Mouse (Mus musculus): ENCODE results near the gene Plgrkt.
"Not testable (repeated sequence)": the region's sequence is repeated elsewhere in the genome, so short reads cannot be mapped to it uniquely, and the experiment has no call there.

The Plgrkt gene

DNA sequence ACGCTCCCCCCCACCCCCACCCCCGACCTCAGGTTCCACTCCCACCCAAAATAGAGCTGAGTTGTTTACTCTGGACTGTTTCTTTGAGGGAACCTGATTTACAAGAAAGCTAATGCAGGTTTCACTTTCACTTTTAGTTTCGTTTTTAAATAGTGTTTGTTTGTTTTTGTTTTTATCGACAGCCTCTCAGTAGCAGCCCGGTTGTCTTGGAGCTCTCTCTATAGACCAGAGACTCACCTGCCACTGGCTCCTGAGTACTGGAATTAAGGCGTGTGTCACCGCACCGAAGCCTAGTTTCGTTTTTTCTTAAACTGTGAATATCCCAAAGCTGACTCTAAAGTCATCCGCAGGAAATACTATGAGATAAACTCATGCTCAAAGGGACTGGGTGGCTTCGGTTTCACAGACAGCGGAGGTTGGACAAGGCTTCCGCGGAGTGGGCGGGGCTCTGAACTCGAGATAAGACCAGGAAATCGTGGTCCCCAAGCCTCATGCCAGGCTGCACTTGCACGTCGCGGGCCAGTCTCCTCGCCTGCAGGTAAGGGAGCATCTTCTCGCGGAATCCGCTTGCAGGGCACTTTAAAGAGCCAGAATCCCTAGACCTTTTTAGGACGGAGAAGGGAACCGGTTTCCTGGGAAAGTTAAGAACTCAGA lies at the start of gene Plgrkt, which contains the start of gene Cd274:
TSS of gene Plgrkt (minus strand) at position 422 of the 654 bp plus-strand sequence.
TSS of gene Cd274 (plus strand) at position 487 of the 654 bp plus-strand sequence.
- peak; percentile 30 for DNase-seq (ENCODE audit: low spot score)

DNA sequence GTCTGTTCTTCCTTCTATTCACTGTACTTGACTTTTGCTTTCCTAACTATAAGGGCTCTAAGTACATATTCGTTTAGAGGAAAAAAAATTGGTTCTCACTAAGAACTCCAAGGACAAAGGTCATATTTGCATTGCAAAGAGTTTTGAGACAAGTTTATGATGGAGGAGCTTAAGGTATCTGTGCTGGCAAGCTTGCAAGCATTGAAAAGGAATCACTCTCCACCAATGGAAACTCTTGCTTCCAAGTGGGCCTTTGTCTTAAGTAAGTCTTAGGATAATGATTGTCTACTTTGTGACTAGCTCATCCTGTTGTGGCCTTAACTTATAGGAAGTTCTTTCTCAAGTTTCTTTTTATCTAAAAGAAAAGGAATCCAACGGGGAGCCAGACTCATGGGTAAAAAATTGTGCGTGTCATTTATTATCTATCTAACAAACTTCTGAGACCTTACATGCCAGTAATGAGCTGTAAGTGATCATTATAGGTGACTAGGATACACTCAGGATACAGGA lies 49.3 kb upstream of the Plgrkt start:
- no peak for DNase-seq (ENCODE audit: low spot score)

DNA sequence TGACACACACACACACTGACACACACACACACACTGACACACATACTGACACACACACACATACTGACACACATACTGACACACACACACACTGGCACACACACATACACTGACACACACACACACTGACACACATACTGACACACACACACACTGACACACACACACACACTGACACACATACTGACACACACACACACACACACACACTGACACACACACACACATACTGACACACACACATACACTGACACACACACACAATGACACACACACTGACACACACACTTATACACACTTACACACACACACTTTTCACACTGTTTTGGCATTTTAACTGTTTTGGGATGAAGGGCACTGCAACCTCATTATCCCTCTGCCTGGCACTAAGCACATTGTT lies 47.7 kb upstream of the Plgrkt start:
- not testable (repeated sequence) for DNase-seq (ENCODE audit: low spot score)

DNA sequence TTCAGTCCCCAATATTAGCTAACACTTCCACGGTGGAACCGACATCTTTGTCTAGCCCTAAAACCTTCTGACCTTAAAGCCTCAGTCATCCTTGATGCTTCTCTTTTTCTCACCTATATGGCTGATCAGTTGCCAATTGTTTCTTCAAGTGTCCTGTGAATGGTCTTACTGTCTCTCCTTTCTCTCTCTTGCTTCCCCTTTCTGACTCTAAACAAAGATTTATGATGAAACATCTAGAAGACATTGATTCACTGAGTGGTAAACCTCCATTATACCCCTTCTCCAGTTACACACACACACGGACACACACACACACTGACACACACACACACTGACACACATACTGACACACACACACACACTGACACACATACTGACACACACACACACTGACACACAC lies 47.3 kb upstream of the Plgrkt start:
- no peak for DNase-seq (ENCODE audit: low spot score)

- DNase-seq (ENCODE audit: low spot score): no peak
These were observed 45.6 kb upstream of the Plgrkt start for GRCm38 (mm10) chr19:29412476-29413420.

DNA sequence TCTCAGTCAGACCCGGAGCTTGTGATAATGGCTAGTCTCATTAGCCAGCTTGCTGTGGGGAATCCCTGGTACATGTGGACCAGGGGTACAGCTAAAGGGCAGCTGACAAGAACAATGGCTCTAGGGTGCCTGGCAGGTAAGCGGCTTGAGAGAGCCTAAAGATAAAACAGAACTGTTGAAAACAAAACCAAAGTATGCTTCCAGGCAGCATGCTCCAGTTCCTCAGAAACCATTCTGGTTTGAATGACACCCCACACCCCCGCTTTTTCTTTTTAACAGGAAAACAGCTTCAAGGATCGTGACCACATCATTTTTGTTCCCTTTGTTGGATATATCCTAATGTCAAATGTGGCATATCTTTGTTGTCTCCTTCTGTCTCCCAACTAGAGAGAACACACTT lies 43.4 kb upstream of the Plgrkt start, which contains the start of gene Pdcd1lg2:
TSS of gene Pdcd1lg2 (plus strand) at position 301 of the 400 bp plus-strand sequence.
- DNase-seq (ENCODE audit: low spot score): no peak

DNA sequence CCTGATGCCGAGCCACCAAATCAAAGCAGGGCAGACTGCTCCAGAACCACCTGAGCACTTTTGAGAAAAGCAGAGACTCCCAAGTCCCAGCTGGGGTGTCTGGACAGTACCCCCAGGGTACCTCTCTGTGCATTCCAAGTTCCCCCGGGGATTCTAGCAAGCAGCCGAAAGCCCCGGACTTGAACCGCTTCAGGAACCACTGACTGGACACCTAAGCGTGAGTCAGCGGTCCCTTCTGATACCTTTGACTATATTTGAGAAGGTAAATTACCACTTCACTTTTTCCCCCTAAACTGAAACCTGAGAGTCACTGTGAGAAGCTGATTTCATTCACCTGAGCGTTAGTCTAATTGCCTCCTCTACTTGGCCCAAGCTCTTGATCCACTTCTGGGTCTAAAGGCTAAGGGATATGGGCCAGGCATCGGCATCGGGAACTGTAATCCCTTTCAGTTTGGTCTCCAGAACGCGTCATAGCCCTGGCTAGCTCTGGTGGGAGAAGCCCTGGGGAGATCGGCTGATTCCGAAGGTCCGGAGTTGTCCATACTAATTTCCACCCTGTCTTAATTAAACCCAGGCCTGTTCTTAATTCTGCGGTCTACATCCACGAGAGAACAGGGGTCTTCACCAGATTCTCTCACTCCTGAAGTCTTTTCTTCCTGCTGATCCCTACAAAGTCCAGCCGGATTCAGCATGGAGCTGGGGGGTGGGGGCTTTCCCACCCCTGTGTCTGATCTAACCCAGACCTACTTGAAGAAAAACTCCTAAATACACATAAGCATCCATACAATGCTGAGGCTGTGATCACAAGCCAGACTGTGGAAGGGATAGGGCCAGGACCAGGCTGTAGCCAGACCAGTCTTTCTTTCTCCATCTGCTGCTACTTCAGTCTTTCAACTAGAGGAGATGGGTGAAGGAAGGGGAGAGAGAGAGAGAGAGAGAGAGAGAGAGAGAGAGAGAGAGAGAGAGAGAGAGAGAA lies 39.1 kb upstream of the Plgrkt start:
- DNase-seq (ENCODE audit: low spot score): no peak

DNA sequence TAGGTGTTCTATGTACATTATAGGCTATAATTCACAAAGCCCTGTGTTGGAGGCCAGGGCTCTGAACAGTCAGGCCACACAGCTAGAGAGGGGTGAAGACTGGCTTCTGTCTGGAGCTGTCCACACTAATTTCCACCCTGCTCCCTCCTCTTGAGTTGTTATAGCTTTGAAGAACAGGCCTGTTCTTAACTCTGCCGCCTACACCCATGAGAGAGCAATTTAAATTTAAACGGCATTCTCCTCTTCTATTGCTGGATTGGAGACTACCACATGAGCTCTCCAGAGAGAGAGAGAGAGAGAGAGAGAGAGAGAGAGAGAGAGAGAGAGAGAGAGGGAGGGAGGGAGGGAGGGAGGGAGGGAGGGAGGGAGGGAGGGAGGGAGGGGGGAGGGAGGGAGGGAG lies 38.2 kb upstream of the Plgrkt start:
- no peak for DNase-seq (ENCODE audit: low spot score)

DNA sequence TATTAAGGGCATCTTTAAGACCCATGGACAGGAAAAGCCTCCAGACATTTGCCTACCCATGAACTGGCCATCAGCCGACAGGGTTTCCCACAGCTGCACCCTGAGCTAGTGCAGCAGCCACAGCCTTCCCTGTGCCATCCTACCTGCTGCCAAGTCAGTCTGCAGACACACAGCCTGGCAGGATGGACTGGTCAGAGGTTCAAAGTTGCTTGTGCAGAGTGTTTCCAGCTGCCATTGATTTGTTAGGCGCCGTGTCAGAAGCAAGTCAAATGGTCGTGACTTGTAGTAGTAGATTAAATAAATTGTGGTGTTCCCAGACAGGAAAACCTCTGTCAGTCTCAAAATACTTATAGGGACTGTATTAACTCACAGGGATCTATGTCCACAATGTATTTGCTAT lies 36.1 kb upstream of the Plgrkt start:
- DNase-seq (ENCODE audit: low spot score): no peak

DNA sequence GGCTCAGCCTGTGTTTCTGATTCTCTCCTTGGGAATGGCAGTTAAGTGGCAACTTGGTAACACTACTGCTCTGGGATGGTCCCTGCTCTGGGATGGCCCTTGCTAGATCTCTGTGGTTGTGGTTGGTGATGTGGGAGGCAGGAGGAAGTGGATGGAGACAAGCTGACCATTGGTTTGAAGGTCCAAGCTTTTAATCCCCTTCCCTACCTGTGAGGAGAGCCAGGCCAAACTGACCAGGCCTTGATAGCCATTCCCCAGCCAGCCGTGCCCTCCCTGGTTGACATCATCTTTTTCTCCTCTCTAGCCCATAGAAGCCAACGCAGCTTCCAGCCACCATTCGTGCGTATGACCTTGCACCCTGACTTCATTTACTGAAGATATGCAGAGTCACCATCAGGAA lies 35.4 kb upstream of the Plgrkt start:
- no peak for DNase-seq (ENCODE audit: low spot score)

DNA sequence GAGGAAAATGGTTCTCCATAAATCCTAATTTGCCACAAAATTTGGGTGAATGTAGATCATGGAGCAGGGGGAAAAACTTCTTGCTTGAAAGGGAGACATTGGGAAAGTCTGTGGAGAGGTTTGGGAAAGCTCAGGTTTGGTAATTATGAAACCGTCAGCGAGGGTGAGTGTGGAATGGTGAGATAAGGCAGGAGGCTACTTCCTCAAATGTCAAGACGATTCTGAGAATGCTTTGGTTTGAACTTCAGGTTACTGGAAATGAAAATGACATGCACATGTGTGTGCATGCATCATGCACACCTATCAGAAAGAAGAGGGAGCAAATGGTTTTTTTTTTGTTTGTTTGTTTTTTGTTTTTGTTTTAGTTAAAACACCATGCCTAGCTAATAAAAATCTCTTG lies 33.3 kb upstream of the Plgrkt start:
- DNase-seq (ENCODE audit: low spot score): no peak

DNA sequence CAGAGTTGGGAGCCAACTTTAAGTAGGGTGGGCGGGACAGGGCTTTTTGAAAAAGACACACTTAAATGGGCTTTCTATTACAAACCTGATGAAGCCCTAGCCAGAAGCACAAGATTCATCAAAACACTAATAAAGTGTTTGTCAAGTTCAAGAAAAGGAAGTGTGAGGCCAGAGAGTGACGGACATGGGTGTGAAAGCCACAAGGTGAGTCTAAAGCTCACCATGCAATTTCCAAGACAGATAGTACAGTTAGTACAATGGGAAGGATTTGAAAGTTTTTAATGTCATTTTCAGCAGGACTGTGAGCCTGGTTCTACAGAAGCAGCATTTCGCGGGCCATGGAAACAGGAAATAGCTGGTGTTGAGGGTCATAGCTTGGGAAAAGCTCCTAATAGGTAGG lies 32.6 kb upstream of the Plgrkt start:
- DNase-seq (ENCODE audit: low spot score): no peak

- DNase-seq (ENCODE audit: low spot score): no peak
These were observed 29.2 kb upstream of the Plgrkt start for GRCm38 (mm10) chr19:29396353-29396752.

DNA sequence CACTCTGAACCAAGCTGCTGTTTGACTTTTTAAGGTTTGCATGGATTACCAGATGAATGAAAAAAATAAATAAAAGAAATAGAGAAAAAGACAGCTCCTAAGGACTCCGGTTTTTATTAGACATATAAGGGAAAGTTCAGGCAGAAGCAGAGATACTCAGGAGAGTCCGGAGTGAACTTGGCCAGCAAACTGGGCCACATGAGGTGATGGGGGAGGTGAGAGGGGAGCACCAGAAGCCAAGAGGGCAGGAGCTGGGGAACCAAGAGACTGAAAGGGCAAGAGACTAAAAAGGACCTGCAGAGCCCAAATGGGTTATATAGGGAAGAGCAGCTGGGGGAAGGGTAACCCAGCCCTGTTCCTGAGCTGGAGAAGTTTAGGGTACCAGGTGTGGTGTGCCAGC lies 27.5 kb upstream of the Plgrkt start:
- no peak for DNase-seq (ENCODE audit: low spot score)

DNA sequence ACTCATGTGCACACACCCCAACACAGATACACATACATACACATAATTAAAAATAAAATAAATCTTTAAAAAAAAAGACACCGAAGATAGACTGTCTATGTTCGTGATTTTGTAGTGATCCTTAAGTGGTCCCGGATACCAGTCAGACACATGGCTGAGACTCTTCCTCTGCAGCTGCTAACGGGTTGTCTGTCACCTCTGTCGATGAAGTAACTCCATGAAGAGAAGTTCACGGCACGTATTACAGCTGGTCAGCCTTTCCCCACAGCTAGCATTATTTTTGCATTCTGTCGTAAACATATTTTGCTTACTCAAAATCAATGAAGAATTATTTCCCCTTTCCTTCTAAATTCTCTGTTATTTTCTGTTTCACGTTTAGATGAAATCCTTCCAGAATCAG lies 26.1 kb upstream of the Plgrkt start:
- DNase-seq (ENCODE audit: low spot score): no peak

DNA sequence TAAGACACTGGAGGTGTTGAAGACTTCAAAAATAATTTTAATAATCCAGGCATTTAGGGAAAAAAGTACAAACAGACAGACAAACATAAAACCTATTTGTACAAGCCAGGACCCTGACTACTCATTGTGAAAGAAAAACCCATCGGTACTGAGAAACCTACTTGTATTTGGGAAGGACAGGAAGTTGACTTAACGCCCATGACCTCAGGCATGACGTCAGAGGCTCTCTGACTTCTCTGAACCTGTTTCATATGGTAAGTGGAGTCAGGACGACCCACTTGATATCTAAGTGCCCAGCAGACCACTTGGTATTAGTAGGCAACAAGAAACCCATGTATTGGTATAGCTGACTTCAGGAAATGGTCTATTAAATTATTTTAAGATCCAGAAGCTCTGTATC lies 24.1 kb upstream of the Plgrkt start:
- DNase-seq (ENCODE audit: low spot score): no peak

GRCm38 (mm10) chr19:29390483-29390882 lies 23.3 kb upstream of the Plgrkt start:
- DNase-seq (ENCODE audit: low spot score): no peak

- DNase-seq (ENCODE audit: low spot score): no peak
These were observed 21.6 kb upstream of the Plgrkt start for GRCm38 (mm10) chr19:29388818-29389217.

DNA sequence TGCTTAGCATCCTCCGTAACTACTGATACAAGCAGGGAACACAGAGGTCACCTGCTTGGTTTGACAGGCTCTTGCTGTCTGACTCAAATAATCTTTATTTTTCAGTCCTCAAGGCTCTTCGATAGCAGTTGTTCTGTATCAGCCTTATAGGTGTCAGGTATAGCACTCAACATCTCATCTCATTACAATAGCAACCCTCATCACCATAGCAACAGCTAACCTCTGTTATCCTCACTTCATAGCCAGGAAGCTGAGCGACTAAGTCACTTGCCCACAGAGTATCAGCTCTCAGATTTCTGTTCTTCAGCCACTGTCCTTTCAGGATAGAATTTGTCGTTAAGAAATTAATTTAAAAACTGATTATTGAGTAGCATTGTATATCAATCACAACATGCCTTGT lies 18.6 kb upstream of the Plgrkt start:
- DNase-seq (ENCODE audit: low spot score): no peak

GRCm38 (mm10) chr19:29384994-29385393 lies 17.8 kb upstream of the Plgrkt start:
- no peak for DNase-seq (ENCODE audit: low spot score)

- no peak for DNase-seq (ENCODE audit: low spot score)
These were observed 17.2 kb upstream of the Plgrkt start for GRCm38 (mm10) chr19:29384412-29384811.

DNA sequence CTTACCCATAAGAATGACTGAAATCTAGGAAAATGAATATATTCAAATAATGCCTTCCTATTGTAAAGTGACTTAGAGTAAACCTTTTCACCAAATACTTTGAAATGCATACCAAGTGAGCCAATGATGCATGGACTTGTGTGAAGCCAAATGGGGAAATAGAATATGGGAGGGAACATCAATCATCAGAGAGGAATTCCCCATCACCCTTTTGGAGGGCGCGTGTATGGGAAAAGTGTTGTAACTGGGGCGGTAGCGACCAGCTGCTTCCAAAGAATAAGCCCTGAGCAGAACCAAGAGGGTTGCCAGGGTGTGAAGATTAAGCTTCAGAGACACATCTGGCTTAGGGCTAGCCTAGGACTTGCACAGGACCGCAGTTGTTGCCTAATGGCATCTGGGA lies 16.2 kb upstream of the Plgrkt start:
- no peak for DNase-seq (ENCODE audit: low spot score)
